Mouse (Mus musculus): Measurements from ENCODE around the gene Ndufs1. TPM values are rescaled to one million over a fixed set of nuclear protein-coding genes. Genes with fewer than 3 reads are reported as not detected.

Gene Ndufs1
- polyA plus RNA-seq, 1 experiment from 2014 or later = 132 TPM

Small RNAs within 50 kb of the gene (microRNA-seq; reads per million reads assigned to microRNA genes)
- gene Gm24557 = not detected
- not detected for gene Gm27512

Other genes with a start within 250 kb of the Ndufs1 start
- gene Ino80d, start 62.2 kb downstream of the Ndufs1 start, polyA plus RNA-seq (2015; fragmentation: Nextera tagmentation; extraction: Ambion mirVana) = 11.7 and 12.1 TPM in 2 replicates
- gene Eef1b2, start within 50 bp of the Ndufs1 start, polyA plus RNA-seq (2015; fragmentation: Nextera tagmentation; extraction: Ambion mirVana) = 516 and 540 TPM in 2 replicates
- gene Gpr1, start 37.7 kb upstream of the Ndufs1 start, polyA plus RNA-seq (2015; fragmentation: Nextera tagmentation; extraction: Ambion mirVana) = not detected in 2 replicates
- gene Zdbf2, start 96.4 kb upstream of the Ndufs1 start, polyA plus RNA-seq (2015; fragmentation: Nextera tagmentation; extraction: Ambion mirVana) = 5.0 and 7.9 TPM in 2 replicates

Data from lung, embryonic 15.5 days (tissue).